Mouse (Mus musculus) mature B cell (primary cell): ENCODE measurements around the gene Mcu.

ENCODE experiments used
- in situ Hi-C: fragments of 300-500 bp; cut with MboI; formaldehyde crosslinking; loops from 2 replicates; pipeline ENCODE4 v1.14.3; 2019

Mcu gene

GRCm38 (mm10) chr10:59616522-59616921 lies at the start of gene Mcu:
Mcu (minus strand) TSS chr10:59616692.
- in situ Hi-C loops, result no loop called here

DNA sequence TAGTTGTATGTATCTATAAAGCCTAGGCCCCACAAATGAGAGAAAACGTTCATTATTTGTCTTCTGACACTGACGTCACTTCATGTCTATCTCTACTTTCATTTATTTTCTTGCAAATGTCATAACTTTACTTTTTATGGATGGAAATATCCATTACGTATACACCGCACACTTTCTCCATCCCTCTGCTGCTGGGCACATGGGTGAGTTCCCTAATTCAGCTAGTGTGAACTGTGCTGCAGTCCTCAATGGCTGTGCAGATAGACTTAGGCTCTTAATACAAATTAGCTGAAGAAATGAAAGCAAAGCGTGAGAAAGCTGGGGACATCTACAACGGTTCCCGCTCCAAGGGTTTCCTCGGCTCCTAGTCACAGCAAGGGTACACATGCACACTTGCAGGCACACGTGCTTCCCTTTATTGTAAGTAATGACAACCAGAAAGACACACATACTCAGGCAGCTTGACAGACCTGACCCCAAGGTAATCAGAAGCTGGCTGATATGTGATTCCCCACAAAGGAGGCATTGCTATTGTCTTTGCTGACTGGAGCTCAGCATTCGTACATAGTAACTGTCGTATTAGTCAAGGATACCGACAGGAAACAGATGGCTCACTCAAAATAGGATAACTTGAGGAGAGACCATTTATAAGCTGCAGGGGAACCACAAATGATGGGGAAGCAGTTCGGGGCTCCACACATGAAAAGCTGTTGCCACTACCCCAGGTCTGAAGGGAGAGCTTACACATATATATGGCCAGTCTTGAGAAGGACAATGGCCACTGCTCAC lies 49.2 kb upstream of the Mcu start:
- in situ Hi-C loops, result no loop called here

DNA sequence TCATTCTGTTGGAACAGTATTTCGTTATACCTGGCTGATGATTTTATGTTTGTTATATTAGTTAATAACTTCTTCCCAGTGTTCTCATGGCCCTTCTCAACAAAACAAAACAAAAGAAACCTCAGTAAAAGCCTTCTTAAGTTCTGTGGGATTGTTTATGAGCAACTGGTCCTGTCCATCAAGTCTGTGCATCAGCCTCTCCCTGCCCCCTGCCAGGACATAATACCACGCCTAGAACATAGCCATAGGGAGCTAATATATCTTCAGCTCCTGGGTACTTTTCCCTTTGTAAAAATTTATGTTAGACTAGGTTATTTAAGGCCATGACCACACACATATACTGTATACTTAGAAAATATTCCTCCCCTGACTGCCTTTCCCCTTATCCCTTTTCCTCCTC lies 48.3 kb upstream of the Mcu start:
- in situ Hi-C loops, result no loop called here

DNA sequence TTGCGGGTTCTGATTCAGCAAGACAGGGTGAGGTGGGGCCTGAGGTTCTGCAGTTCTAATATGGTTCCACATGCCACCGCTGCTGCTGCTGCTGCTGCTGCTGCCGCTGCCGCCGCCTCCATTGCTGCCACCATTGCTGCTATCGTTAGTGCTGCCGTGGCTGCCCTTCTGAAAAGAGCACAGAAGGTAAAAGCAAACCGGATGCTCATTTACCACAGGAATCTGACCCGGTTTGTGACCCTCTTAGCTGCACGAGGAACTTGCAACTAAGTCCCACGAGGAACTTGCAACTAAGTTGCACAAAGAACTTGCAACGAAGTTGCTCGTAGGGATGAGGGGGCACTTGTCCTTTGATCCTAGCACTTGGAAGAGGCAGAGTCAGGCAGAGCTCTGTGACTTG lies 40.3 kb upstream of the Mcu start:
- in situ Hi-C loops, result no loop called here

DNA sequence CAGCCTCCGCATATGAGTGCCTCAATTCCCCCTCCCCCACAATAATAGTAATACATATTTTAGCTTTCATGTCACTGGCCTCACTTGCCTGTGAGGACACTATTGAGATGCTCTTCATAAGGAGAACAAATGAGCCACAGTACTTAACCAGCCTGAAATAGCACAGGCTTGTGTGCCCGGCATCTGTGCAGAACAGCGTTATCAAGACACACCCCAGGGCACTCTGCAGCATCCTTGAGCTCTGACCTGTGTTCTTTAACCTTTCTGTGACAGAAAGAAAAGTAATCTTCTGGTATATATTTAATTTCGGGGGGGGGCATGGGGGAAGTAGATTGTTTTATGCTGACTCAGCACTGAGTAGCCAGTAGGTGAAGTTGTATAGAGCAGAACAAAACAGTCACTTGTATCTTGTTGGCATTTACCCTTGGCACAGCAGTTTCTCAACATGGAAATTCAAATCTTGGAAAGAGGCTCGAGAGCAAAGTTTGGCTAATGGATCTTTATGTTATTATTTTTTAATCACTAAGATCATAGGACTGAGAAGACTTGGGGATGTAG lies 30.4 kb upstream of the Mcu start:
- in situ Hi-C loops, result no loop called here

DNA sequence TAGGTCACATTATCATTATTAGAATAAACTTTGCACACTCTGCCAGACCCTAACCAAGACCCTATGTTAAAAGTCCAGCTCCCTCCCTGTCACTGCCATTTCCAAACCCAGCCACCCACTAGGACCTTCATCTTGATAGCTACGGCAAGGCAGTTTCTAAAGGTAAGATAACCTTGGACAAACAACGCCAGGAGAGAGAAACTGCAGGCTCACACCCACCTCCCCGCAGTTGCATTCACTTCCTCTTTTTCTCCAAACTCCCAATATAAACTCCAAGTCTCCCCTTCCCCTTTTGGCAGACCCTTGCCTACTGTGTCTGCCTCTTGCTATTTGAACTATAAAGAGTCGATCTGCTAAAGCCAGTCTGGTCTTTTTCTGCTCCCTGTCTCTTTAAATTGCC lies 28.7 kb upstream of the Mcu start:
- in situ Hi-C loops, result no loop called here

DNA sequence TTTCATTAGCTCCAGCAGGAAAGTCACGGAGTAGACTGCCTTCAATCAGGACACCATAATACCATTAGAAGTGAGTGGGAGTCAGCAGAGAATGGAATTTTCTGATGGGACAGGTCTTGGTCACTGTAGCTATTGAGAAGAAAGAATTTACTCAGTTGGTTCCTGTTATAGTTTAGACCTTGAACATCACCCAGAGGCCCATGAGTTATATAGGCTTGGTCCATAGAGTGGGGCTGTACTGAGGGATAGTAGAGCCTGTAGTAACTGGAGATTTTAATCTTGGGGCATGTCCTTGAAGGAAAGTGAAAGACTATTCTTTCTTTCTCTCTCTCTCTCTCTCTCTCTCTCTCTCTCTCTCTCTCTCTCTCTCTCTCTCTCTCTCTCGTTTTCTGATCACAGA lies 28.2 kb upstream of the Mcu start:
- in situ Hi-C loops, result no loop called here

GRCm38 (mm10) chr10:59643645-59644044 lies 27.2 kb upstream of the Mcu start:
- in situ Hi-C loops, result no loop called here

- in situ Hi-C loops, result no loop called here
Measured at GRCm38 (mm10) chr10:59642659-59643377, 26.3 kb upstream of the Mcu start.

DNA sequence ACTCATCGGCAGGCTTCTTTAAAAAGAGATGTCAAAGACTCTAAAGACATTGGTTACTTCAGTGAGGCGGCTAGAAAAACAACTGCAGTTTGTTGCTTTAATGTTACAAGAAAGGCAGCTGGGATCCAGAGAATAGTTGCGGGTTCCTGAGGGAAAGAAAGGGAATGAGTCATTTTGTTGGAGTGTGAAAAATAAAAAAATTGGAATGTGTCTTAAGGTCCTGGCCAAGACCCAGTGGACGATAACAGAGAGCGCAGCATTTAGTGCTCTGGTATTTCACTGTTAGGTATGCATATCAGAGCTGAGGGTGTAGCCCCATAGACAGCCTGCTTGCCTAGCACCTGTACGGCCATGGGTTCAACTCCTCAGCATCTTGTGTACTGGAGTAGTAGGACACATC lies 22.1 kb upstream of the Mcu start:
- in situ Hi-C loops, result no loop called here

- in situ Hi-C loops, result no loop called here
Measured at GRCm38 (mm10) chr10:59637596-59638124, 21.2 kb upstream of the Mcu start.

DNA sequence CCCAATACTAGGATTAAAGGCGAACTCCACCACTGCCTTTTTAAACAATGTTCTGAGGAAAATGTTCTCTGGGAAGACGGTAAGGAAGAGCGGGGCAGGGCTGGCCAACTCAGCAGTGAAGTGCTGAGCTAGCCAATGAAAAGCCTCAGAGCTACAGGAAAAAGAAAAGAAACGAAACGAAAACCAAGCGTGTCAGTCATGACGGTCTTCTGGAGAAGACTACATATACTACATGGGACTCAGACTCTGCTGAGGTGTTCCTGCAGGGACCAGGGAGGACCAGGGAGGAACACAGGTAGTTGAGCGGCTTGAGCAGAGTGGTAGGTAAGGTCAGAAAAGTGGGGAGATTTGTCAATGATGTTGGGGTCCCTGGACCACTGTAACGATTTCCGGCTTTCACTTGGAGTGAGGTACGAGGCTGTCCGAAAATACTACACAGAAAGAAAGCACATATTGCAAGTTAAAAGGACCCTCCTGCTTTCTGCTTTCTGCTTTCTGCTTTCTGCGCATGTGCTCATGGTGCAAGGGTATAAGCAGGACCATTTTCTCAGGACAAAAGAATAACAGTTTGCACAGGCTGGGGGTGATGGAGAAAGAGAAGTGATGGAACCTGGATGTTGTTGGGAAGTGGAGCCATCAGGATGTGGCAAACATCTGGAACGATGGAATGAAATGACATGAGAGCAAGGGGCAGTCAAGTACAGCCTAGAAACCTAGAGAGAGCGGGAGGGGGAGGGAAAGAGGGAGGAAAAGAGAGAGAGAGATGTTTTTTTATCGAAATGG lies 20.4 kb upstream of the Mcu start:
- in situ Hi-C loops, result no loop called here

- in situ Hi-C loops, result no loop called here
Measured at GRCm38 (mm10) chr10:59636048-59636447, 19.6 kb upstream of the Mcu start.

GRCm38 (mm10) chr10:59629506-59629782 lies 13.0 kb upstream of the Mcu start:
- in situ Hi-C loops, result no loop called here

GRCm38 (mm10) chr10:59628641-59629505 lies 12.4 kb upstream of the Mcu start:
- in situ Hi-C loops, result no loop called here

DNA sequence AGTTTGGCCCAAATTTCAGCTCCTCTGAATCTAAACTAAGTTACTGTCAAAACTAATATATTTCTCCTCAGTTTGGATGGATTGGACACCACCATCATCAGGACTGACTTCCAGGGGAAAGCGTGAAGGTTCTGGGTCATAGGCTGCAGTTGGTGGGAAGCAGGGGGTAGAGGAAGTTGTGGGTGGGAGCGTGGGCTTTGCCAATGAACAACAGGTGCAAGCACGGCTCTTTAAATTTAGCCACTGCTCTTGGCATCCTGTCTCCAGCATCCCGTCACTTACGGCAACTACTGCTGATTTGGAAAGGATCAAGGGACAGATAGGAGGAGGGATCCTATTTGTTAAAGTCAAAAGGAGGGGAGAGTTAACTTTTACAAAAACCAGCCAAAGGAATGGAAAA lies 7.0 kb upstream of the Mcu start:
- in situ Hi-C loops, result no loop called here

DNA sequence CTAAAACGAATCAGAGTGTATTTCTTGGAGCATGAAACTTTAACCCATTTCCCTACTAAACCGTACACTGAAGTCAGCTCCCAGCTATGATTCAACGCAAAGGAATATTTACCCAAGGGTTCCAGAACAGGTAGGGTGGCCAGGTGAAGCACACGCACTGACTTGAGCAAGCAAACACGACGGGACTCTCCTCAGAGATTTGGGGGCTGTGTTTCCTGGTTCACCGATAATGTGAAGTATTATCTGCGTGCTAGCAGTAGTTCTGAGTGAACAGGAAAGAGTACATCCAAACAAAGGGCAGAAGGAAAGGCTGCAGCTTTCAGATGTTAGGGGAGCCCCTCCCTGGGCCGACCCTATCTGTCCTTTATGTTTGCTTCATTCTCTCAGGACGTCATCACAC lies 4.9 kb upstream of the Mcu start:
- in situ Hi-C loops, result no loop called here

- in situ Hi-C loops, result no loop called here
Measured at GRCm38 (mm10) chr10:59617776-59618175, 1.3 kb upstream of the Mcu start.

- in situ Hi-C loops, result no loop called here
Measured at GRCm38 (mm10) chr10:59615981-59616520, 441 bp downstream of the Mcu start, which contains the start of gene Gm10322. Gm10322 (plus strand) TSS chr10:59616063.

DNA sequence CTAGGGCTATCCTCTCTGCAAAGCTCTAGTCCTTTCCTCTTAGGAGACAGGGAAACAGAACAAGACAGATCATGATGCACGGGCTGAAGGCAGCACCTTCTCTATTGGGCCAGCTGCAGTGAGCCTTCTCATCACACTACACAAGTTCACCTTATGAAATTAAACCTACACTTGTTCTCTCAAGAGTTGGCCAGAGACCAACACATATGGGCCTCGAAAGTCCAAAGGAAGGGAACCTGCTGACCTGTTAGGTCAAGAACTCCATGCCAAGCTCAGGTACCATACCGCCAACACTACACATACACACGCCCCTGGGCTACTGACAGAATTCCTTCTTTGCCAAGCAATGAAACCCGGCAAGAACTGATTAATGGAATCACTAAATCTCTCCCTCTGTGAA lies 1.1 kb downstream of the Mcu start:
- in situ Hi-C loops, result no loop called here

- in situ Hi-C loops, result no loop called here
Measured at GRCm38 (mm10) chr10:59614141-59614540, 2.4 kb downstream of the Mcu start.
